Mouse (Mus musculus): ENCODE data around the gene Rbak. TPM values are rescaled to one million over a fixed set of nuclear protein-coding genes. Genes with fewer than 3 reads are reported as not detected.

Gene Rbak
- polyA plus RNA-seq, 1 experiment from 2014 or later, result 13.3 TPM

GRCm38 (mm10) chr5:143132935-143133514 lies 47.5 kb downstream of the Rbak start:
- Histone ChIP-seq H3K36me3 (ENCODE audit: control insufficient read depth, insufficient read depth, low read length) (no peaks in the 10 kb centered on the region), H3K4me3 (ENCODE audit: low read depth, low read length) (no peak overlapping the region), H3K27ac (replicated peaks; ENCODE audit: low read depth, low read length) (no peak overlapping the region), H3K9me3 (ENCODE audit: control insufficient read depth, low read length) (peaks cover 2% of the 10 kb centered on the region; the same call in 1 of the 2 replicates), H3K9ac (ENCODE audit: low read length) (no peak overlapping the region), H3K4me2 (ENCODE audit: low read depth, severe bottlenecking) (no peak overlapping the region), H3K4me1 (ENCODE audit: control insufficient read depth, insufficient read depth, low read length) (no peaks in the 10 kb centered on the region), H3K27me3 (ENCODE audit: control insufficient read depth, insufficient read depth, low read length) (no peaks in the 10 kb centered on the region)
- ATAC-seq (ENCODE audit: insufficient number of reproducible peaks, low FRiP score, low TSS enrichment, low read depth), result no peak
- DNase-seq (ENCODE audit: low spot score), result no peak
- WGBS, result 79% methylated on average over 13 of the region's 13 CpGs

- peak; percentile 36 for DNase-seq (ENCODE audit: low spot score)
These were observed 50.2 kb downstream of the Rbak start for GRCm38 (mm10) chr5:143130342-143130741.

GRCm38 (mm10) chr5:143129101-143129500 lies 51.5 kb downstream of the Rbak start:
- Histone ChIP-seq H3K27ac (replicated peaks; ENCODE audit: low read depth, low read length) (no peak overlapping the region), H3K9me3 (ENCODE audit: control insufficient read depth, low read length) (peaks cover 2% of the 10 kb centered on the region; the same call in 1 of the 2 replicates), H3K4me1 (ENCODE audit: control insufficient read depth, insufficient read depth, low read length) (no peaks in the 10 kb centered on the region), H3K4me3 (ENCODE audit: low read depth, low read length) (no peak overlapping the region), H3K27me3 (ENCODE audit: control insufficient read depth, insufficient read depth, low read length) (no peaks in the 10 kb centered on the region), H3K9ac (ENCODE audit: low read length) (no peak overlapping the region), H3K4me2 (ENCODE audit: low read depth, severe bottlenecking) (no peak overlapping the region), H3K36me3 (ENCODE audit: control insufficient read depth, insufficient read depth, low read length) (no peaks in the 10 kb centered on the region)
- DNase-seq (ENCODE audit: low spot score), result no peak
- 97% methylated on average over 16 of the region's 16 CpGs for WGBS
- no peak for ATAC-seq (ENCODE audit: insufficient number of reproducible peaks, low FRiP score, low TSS enrichment, low read depth)

More at GRCm38 (mm10) chr5:143130342-143130741, 50.2 kb downstream of the Rbak start:
- no peak overlapping the region for H3K9ac ChIP-seq (ENCODE audit: low read length)
- H3K27me3 ChIP-seq (ENCODE audit: control insufficient read depth, insufficient read depth, low read length), result no peaks in the 10 kb centered on the region
- WGBS, result 87% methylated on average over 7 of the region's 7 CpGs
- H3K4me2 ChIP-seq (ENCODE audit: low read depth, severe bottlenecking), result no peak overlapping the region
- H3K4me3 ChIP-seq (ENCODE audit: low read depth, low read length), result no peak overlapping the region
- H3K36me3 ChIP-seq (ENCODE audit: control insufficient read depth, insufficient read depth, low read length), result no peaks in the 10 kb centered on the region
- no peaks in the 10 kb centered on the region for H3K4me1 ChIP-seq (ENCODE audit: control insufficient read depth, insufficient read depth, low read length)
- H3K27ac ChIP-seq (replicated peaks; ENCODE audit: low read depth, low read length), result no peak overlapping the region
- H3K9me3 ChIP-seq (ENCODE audit: control insufficient read depth, low read length), result peaks cover 2% of the 10 kb centered on the region; the same call in 1 of the 2 replicates
- ATAC-seq (ENCODE audit: insufficient number of reproducible peaks, low FRiP score, low TSS enrichment, low read depth), result no peak

GRCm38 (mm10) chr5:143127837-143128236 lies 52.7 kb downstream of the Rbak start:
- H3K4me2 ChIP-seq (ENCODE audit: low read depth, severe bottlenecking), result no peak overlapping the region
- H3K9ac ChIP-seq (ENCODE audit: low read length), result no peak overlapping the region
- 86% methylated on average over 8 of the region's 8 CpGs for WGBS
- no peaks in the 10 kb centered on the region for H3K4me1 ChIP-seq (ENCODE audit: control insufficient read depth, insufficient read depth, low read length)
- DNase-seq (ENCODE audit: low spot score) (no peak), ATAC-seq (ENCODE audit: insufficient number of reproducible peaks, low FRiP score, low TSS enrichment, low read depth) (no peak)
- H3K27ac ChIP-seq (replicated peaks; ENCODE audit: low read depth, low read length), result no peak overlapping the region
- no peak overlapping the region for H3K4me3 ChIP-seq (ENCODE audit: low read depth, low read length)
- no peaks in the 10 kb centered on the region for H3K36me3 ChIP-seq (ENCODE audit: control insufficient read depth, insufficient read depth, low read length)
- no peaks in the 10 kb centered on the region for H3K27me3 ChIP-seq (ENCODE audit: control insufficient read depth, insufficient read depth, low read length)
- peaks cover 2% of the 10 kb centered on the region; the same call in 1 of the 2 replicates for H3K9me3 ChIP-seq (ENCODE audit: control insufficient read depth, low read length)

- Histone ChIP-seq H3K4me3 (ENCODE audit: low read depth, low read length) (no peak overlapping the region), H3K9ac (ENCODE audit: low read length) (no peak overlapping the region), H3K36me3 (ENCODE audit: control insufficient read depth, insufficient read depth, low read length) (no peaks in the 10 kb centered on the region), H3K4me1 (ENCODE audit: control insufficient read depth, insufficient read depth, low read length) (no peaks in the 10 kb centered on the region), H3K9me3 (ENCODE audit: control insufficient read depth, low read length) (peaks cover 2% of the 10 kb centered on the region; the same call in 1 of the 2 replicates), H3K4me2 (ENCODE audit: low read depth, severe bottlenecking) (no peak overlapping the region), H3K27me3 (ENCODE audit: control insufficient read depth, insufficient read depth, low read length) (no peaks in the 10 kb centered on the region), H3K27ac (replicated peaks; ENCODE audit: low read depth, low read length) (no peak overlapping the region)
- WGBS, result 67% methylated on average over 4 of the region's 4 CpGs
- DNase-seq (ENCODE audit: low spot score) (no peak), ATAC-seq (ENCODE audit: insufficient number of reproducible peaks, low FRiP score, low TSS enrichment, low read depth) (no peak)
These were observed 53.7 kb downstream of the Rbak start for GRCm38 (mm10) chr5:143126908-143127307.

- H3K27ac ChIP-seq (replicated peaks; ENCODE audit: low read depth, low read length), result no peak overlapping the region
- H3K9me3 ChIP-seq (ENCODE audit: control insufficient read depth, low read length), result peaks cover 2% of the 10 kb centered on the region; the same call in 1 of the 2 replicates
- DNase-seq (ENCODE audit: low spot score), result no peak
- ATAC-seq (ENCODE audit: insufficient number of reproducible peaks, low FRiP score, low TSS enrichment, low read depth), result no peak
- no peaks in the 10 kb centered on the region for H3K27me3 ChIP-seq (ENCODE audit: control insufficient read depth, insufficient read depth, low read length)
- H3K36me3 ChIP-seq (ENCODE audit: control insufficient read depth, insufficient read depth, low read length), result no peaks in the 10 kb centered on the region
- H3K9ac ChIP-seq (ENCODE audit: low read length), result no peak overlapping the region
- H3K4me2 ChIP-seq (ENCODE audit: low read depth, severe bottlenecking), result no peak overlapping the region
- no peak overlapping the region for H3K4me3 ChIP-seq (ENCODE audit: low read depth, low read length)
- 82% methylated on average over 9 of the region's 9 CpGs for whole genome bisulfite sequencing
- H3K4me1 ChIP-seq (ENCODE audit: control insufficient read depth, insufficient read depth, low read length), result no peaks in the 10 kb centered on the region
These were observed 54.5 kb downstream of the Rbak start for GRCm38 (mm10) chr5:143126089-143126488.

- Histone ChIP-seq H3K36me3 (ENCODE audit: control insufficient read depth, insufficient read depth, low read length) (no peaks in the 10 kb centered on the region), H3K27me3 (ENCODE audit: control insufficient read depth, insufficient read depth, low read length) (no peaks in the 10 kb centered on the region), H3K9ac (ENCODE audit: low read length) (no peak overlapping the region), H3K9me3 (ENCODE audit: control insufficient read depth, low read length) (peaks cover 2% of the 10 kb centered on the region; the same call in 1 of the 2 replicates), H3K27ac (replicated peaks; ENCODE audit: low read depth, low read length) (no peak overlapping the region), H3K4me1 (ENCODE audit: control insufficient read depth, insufficient read depth, low read length) (no peaks in the 10 kb centered on the region), H3K4me3 (ENCODE audit: low read depth, low read length) (no peak overlapping the region), H3K4me2 (ENCODE audit: low read depth, severe bottlenecking) (no peak overlapping the region)
- ATAC-seq (ENCODE audit: insufficient number of reproducible peaks, low FRiP score, low TSS enrichment, low read depth) (no peak), DNase-seq (ENCODE audit: low spot score) (no peak)
- WGBS, result 68% methylated on average over 7 of the region's 7 CpGs
These were observed 55.0 kb downstream of the Rbak start for GRCm38 (mm10) chr5:143125601-143126000.

- no peak overlapping the region for H3K4me2 ChIP-seq (ENCODE audit: low read depth, severe bottlenecking)
- peaks cover 2% of the 10 kb centered on the region; the same call in 1 of the 2 replicates for H3K9me3 ChIP-seq (ENCODE audit: control insufficient read depth, low read length)
- H3K4me1 ChIP-seq (ENCODE audit: control insufficient read depth, insufficient read depth, low read length), result no peaks in the 10 kb centered on the region
- 81% methylated on average over 4 of the region's 4 CpGs for WGBS
- ATAC-seq (ENCODE audit: insufficient number of reproducible peaks, low FRiP score, low TSS enrichment, low read depth) (no peak), DNase-seq (ENCODE audit: low spot score) (no peak)
- no peak overlapping the region for H3K27ac ChIP-seq (replicated peaks; ENCODE audit: low read depth, low read length)
- H3K4me3 ChIP-seq (ENCODE audit: low read depth, low read length), result no peak overlapping the region
- H3K27me3 ChIP-seq (ENCODE audit: control insufficient read depth, insufficient read depth, low read length), result no peaks in the 10 kb centered on the region
- H3K9ac ChIP-seq (ENCODE audit: low read length), result no peak overlapping the region
- H3K36me3 ChIP-seq (ENCODE audit: control insufficient read depth, insufficient read depth, low read length), result no peaks in the 10 kb centered on the region
These were observed 55.7 kb downstream of the Rbak start for GRCm38 (mm10) chr5:143124805-143125378.
